Mouse (Mus musculus) adrenal gland, adult 18-20 months (tissue): ENCODE measurements around the gene Zscan4-ps3. TPM values are rescaled to one million over a fixed set of nuclear protein-coding genes. Genes with fewer than 3 reads are reported as not detected.
A peak's percentile ranks its signal among the peaks of the same experiment; 100 is the strongest.
"Not testable (repeated sequence)": the region's sequence is repeated elsewhere in the genome, so short reads cannot be mapped to it uniquely, and the experiment has no call there.

Experiments
- DNase-seq, 2 experiments: peaks; one replicate each; pipeline ENCODE4 v3.0.0; 2021 to 2022; ENCODE audit warnings: low spot score in 2 of 2
- long read RNA-seq, 2 experiments: library from polyadenylated mRNA; stranded (forward); transcript quantifications; one replicate each; pipeline ENCODE4 v2.0.0; 2021
- total RNA-seq, 2 experiments: library from RNA; stranded (reverse); gene quantifications; 1 replicate in 1 of 2; 2 replicates in 1 of 2; pipeline ENCODE4 v1.2.3; 2021

The Zscan4-ps3 gene
- not detected for total RNA-seq
- long read RNA-seq, experiment 1 = 0 reads
- long read RNA-seq, experiment 2 = 0 reads

DNA sequence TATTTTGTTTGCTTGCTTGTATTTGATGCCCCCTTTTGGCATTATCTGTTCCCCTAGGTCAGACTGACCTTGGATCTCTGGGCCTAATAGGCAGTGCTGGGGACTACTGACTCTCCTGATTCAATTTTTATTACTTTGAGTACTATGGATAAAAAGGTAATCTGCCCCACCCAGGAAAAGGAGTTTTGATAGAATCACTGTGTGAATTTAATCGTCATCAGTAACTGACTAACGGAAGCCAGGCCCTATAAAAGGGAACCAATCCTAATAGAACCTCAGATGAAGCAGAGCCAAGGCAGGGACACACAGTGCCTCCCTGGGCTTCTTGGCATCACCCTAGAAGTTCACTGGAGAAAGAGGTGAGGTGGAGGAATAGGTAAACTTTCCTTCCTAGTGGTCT, at the start of gene Zscan4-ps3:
Gene Zscan4-ps3 (plus strand): TSS at position 301 of the 400 bp plus-strand sequence.
- DNase-seq = not testable (repeated sequence)

DNA sequence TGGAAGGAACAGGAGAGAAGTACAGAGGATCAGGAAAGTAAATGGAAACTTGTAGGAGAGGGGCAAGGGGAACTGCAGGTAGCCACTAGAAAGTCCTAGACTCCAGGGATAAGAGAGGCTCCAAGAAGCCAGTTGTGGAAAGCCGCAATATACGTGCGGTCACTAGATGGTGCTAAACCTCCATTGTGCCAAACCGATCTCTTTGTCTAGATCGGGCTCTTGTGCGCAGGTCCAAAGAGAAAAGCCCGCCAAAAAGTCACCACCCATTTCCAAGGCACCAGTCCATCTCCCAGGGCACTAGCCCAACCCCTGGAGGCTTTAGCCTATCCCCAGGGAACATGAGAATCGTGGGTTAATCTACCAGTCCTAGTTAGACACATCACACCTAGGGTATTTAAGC, 8.0 kb downstream of the Zscan4-ps3 start:
- DNase-seq = peak in 1 of 2 experiments; percentile 4

Other genes with a start within 250 kb of the Zscan4-ps3 start
- gene Zscan4f, start 211.4 kb upstream of the Zscan4-ps3 start, total RNA-seq = not detected
- gene Zscan4-ps2, start 95.0 kb upstream of the Zscan4-ps3 start, total RNA-seq = not detected
- gene Vmn1r72, start 70.8 kb downstream of the Zscan4-ps3 start, total RNA-seq = not detected
- not detected for gene Vmn1r73, start 121.0 kb downstream of the Zscan4-ps3 start, total RNA-seq
- not detected for gene Vmn1r74, start 224.7 kb downstream of the Zscan4-ps3 start, total RNA-seq